Mouse (Mus musculus) urinary bladder, postnatal 14 days (tissue): ENCODE data around the gene Fam241b.
"Not testable (repeated sequence)": the region's sequence is repeated elsewhere in the genome, so short reads cannot be mapped to it uniquely, and the experiment has no call there.

ENCODE experiments used
- DNase-seq: peaks from one replicate; pipeline ENCODE4 v3.0.0; 2021; ENCODE audit warnings: low spot score

Fam241b gene

DNA sequence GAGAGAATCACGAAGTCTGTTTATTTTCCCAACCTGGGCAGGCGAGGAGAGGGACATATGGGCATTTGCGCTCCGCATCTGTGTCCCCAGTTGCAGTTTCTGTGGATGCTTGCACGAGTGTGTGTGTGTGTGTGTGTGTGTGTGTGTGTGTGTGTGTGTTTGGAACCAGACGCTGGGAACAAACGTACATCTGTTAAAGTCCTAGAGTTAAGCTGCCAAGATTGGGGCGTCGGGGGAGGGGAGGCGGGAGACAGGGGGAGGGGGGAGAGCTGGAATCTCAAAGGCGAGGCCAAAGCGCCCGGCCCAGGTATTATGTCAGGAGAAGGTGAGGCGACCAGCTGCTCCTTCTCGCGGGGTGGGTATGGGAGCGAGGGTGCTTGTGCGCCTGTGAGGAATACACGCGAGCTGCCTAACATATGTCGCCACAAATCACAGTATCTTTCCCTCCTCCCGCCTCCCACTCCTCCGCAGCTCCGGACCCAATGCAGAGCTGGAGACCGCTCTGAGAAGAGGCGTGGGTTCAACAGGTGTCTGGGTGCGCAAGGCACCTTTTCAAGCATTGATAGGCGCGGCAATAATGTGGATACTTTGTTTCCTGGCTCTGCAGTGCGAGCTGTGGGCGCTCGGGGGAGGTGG, 15.3 kb downstream of the Fam241b start:
- no peak for DNase-seq

DNA sequence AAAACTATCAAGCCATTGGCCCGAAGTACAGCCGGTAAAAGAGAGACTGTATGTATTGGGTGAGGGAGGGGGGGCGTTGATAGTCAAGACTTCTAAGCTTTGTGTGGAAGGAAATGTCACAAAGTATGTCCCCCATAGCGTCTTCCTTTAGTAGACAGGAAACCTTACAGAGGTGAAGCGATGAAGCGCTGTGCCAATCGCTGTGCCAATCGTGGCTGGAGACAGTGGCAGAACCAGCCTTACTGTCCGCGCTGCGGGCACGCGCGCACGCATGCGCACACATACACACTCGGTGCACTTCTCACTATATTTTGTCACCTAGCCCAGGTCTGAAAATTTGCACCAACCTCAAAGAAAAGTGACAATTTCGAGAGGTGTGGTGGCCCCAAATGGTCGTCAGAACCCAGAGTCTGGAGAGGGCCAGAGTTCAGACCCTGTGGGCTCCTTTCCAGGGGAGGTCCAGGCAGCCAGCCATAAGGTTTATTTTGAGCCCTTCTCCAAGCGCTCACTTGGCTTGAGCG, 15.9 kb downstream of the Fam241b start:
- DNase-seq = no peak

DNA sequence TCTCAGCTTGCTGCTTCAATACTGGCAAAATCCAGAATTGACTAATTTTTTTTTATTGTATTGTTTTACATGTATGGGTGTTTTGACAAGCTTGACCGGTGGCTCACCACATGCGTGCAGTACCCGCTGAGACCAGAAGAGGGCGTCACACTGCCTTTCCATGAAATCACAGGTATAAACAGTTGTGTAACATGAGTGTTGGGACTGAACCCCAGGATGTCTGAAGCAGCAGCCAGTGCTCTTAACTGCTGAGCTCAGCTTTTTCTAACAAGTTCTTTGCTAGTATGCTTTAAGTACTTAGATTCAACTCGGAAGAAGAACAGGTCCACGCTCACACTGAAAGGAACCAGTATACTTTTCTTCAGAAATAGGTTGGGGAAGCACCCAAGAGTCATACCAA, 16.6 kb downstream of the Fam241b start:
- DNase-seq = no peak

DNA sequence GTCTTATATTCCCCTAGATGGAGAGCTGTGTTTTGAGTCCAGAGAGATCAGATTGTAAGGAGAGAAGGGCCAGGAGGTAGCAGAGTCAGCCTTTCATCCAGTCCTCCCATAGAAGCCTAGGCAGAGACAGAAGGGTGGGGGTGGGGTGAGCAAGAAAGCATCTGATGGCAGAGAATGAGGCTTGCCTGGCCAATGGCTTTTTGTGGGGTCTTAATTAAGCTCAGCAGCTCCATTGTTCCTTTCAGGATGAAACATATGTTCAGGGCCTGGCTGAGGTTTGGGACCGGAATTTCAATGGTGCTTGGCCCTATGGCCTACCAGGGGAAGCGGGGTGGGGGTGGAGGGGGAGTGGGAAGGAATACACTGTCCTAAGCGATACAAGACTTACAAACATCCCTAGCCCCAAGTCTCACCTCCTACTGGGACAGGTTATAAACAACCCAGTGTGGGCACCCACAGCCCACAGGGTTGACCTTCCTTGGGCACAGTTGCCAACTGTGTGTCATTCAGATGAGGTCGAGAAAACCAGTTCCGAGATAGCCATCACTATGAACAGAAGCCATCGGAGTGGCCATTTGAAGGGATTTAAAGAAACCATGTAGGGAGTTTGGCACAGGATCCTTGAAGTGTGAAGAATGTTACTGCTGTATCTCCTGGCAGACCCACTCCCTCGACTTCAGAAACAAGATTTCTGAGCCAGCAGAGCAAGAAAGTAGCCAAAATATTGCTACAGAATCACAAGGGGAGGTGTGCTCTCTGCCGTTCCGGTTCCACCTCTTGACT, 29.7 kb downstream of the Fam241b start:
- no peak for DNase-seq

DNA sequence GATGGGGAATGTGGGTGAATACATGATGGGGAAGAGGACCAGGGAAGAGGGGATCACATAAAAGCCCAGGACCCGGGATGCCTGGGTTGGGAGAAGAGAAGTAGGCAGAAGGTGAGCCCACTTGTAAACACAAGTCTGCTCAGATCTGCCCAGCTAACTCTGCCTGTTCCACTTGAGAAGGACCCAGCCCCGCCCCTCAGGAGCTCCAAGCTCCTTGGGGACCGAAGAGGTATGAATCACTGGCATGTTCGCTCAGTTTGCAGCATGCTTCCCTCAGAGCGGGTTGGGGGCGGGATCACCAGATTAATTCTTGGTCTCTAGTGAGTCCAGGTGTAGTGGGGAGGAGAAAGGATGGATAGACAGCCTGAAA, 32.5 kb downstream of the Fam241b start:
- DNase-seq = peak; percentile 26

DNA sequence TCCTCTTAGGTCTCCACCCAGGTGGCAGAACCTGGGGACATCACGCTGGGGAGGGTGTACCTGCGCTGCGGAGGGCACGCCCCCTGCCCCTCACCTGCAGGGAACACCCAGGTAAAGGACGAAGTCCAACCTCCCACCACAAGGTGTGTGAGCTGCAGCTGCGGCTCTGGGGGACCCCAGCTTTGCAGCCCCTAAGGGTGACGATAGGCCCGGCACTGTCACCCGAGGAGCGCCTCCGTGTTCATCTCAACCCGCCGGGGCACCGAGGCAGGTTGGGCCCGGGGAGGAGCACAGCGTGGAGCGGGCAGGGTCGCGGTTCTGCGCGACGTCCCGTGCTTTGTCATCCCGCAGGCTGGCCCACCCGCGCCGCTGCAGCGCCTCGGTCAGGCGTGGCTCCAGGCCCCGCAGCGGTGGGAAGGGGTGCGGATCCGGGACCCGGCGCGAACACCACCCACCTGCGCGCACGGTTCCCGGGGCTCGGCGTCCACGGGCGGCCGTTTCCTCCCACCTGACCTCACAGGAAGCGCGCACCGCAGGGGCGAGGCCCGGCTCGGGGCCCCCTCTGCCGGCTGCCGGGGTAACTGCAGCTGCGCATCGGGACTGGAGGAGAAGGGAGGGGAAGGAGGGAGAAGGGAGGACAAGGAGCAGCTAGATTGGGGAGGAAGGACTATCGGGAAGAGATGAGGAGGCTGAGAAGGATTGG, 33.1 kb downstream of the Fam241b start:
- DNase-seq = peak; percentile 89

DNA sequence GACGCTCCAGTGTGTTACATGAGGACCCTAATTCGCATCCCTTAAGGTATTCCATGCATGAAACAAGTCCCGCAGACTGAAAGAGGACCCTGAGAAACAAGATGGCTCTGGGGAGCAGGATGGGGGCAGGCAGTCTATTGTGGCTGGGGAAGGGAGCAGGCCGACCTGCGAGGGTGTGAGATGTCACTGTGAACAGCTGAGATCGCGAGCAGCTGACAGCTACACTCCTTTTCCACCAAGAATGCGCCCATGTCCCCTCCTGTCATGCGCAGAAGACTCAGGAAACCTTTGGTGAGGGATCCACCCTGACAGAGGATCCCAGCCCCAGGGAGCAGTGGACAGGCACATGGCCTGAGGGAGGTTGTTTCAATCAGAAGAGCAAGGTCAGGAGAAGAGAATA, 36.7 kb downstream of the Fam241b start:
- DNase-seq = no peak

DNA sequence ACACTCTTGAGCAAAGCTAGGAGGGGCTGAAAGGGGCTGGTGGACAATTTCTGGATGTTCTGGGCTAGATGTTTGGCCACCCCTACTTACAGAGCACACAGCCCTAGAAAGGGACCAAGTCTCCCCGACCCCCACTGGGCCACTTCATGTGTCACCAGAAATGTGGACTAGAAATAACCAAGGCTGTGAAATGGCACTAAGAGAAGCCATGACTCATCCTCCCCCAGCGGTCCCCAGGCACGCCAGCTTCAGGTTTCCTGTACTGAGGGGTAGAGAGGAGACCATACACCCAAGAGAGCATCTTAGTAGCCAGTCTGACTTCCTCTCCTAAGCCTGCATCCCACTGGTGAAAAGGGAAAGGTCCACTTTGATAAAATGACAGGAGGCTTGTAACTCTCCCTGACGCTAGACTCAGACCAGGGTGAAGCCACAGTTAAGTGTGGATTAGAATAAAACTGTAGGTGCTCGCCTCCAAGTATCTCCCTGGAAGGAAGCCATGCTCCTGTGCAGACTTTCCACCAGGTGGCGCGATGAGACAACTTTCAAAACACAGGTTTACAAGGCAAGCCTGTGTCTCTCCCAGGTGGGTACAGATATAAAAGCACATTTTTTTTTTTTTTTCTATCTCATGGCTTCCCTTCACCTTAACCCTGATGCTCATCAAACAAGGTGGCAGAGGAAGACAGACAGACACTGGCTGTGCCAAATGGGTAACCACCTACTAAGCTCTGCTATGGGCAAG, 38.7 kb downstream of the Fam241b start:
- DNase-seq = peak; percentile 68

DNA sequence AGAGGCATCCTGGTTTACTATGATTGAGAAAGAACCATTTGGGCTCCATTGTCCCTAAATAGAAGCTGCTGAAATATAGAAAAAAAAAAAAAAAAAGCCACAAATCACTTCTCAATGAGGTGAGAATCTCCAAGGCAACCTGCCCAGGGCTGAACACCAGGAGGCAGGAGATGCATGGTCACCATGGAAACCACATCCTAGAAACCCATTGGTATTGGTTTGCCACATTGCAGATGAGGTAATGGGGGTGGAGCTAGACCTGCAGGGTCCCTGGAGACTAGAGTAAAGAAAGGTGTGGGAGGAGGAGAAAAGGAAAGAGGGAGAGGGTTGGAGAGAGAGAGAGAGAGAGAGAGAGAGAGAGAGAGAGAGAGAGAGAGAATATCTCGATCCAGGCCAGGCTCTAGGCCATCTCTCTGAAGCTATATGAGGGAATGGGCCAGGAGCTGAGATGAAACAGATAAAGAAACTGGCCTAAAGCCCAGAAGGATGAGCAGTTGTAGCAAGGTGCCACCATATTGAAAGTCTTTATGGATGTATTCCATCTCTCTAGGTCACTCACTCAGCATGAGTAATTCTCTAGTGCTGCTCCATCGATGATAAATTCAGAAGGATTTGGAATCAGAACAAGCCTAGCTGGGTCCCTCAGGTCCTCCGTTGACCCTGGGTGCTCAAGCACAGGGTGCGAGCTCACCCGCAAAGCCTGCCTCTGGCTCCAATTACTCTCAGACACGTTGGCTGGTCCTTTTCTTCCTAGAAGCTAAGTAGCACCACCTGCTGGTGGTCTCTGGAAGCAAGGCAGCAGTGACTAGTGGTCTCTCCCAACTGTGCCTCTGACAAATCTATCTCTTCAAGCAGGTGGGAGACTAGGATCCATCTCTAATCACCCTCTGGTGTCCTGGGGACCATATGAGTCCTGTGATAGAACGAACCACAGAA, 41.9 kb downstream of the Fam241b start:
- DNase-seq = peak; percentile 74

DNA sequence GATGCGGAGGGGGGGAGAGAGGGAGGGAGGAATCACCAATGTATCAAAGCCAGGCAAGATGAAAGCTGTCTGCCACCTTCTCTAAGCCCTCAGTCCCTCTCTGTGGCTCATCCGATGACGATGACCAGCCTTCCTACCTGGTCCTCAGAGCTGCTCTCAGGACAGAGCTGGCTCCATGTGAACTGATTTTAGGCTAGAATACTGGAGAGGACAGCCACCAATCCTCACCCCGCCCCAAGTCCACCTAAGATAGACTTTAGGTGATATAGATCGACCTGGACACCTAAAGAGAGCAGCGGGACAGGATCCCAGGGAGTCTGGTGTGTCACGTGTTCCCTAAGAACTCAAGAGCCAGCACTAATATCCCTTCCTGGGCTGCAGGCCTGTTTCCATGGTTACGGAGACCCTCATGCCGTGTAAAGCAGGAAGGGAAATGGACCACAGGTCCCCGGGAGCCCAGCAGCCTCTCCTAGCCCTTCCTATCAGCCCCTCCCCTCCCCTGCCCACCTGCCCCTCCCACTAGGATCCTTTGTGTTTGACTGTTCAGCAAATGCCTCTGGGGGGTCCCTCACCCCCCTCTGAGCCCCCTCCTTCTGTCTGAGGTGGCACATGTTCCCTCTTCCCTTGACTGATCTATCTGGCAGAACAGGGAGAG, 43.8 kb downstream of the Fam241b start:
- DNase-seq = no peak

DNA sequence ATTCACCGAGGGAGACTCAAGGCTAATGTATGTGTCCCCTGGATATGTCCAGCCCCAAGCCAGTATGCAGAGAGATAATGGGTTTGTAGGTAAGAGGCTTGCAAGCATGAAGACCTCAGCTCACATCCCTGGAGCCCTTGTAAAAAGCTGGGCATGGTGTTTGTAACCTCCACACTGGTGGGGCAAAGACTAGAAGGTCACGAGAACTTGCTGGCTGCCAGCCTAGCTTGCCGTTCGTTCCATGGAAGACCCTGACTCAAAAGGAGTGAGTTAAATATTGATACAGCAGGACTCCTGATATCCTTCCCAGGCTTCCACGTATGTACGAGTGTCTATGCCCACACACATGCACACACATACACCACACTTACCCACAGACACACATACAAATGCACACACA, 49.3 kb downstream of the Fam241b start:
- no peak for DNase-seq

DNA sequence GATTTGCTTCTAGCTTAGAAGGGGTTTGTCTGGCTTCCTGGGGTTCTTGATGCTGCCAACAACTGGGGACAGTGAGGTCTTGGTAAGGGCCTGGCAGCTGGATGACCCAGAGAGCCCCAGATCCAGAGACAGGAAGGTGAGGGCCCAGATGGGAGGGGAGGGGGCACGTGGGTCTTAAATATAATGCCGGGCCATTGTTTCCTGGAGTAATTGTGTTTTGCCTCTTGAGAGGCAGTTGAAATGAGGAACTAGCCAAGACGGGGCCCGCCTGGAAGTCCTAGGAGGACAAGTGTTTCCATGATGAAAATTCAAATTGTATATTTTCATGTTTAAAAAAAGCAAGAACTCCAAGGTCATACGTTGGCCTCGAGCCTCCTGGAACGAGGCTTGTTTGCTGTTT, 49.8 kb downstream of the Fam241b start:
- no peak for DNase-seq

DNA sequence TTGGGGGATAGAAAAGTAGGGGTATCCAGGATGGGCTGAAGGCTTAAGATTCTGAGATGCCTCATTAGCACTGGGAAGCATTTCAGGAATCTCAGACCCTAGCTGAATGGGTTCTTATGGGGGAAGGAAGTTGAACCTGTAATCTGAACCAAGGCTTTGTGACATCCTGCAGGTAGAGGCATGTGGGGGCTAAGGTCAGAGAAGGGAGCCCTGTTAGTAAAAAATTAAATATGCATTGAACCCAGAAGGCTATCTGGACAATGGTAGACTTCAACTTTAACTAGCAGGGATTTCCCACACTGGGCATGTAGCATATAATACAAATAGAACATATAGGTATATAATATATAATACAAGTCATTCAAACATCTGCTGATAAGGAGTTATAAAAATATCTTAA, 54.2 kb downstream of the Fam241b start:
- no peak for DNase-seq

DNA sequence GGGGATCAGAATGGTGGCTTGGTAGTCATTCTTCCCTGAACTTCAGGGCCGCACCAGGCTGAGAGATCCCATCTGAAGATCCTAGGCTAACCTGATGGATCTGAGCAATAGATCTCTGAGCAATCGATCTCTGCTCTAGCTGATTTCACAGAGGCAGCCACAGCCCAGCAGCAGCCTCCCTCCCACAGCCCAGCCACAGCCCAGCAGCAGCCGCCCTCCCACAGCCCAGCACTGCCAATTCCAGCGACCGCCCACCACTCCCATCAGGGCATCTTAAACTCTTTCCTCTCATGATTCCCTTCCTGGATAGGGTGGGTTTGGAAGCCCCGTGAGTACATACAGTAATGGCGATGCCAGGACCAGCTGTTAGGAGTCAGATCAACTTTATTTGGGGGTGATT, 54.6 kb downstream of the Fam241b start:
- no peak for DNase-seq

DNA sequence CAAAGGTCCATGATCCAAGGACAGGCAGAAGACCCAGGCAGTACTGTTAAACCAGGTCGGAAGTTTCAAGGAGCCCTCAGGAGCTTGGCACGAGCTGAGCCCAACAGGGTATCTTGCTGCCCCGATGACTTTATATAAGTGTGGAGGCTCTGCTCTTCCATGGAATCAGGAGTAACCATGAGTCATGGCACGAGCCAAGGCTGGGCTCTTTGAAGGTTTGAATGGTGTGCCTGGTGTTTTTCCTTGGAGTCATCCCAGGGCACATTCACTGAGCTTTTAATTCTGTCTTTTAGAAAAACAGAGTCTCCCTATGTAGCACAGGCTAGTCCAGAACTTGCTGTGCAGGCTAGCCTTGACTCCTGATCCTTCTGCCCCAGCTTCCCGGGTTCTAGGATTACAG, 55.3 kb downstream of the Fam241b start:
- no peak for DNase-seq

DNA sequence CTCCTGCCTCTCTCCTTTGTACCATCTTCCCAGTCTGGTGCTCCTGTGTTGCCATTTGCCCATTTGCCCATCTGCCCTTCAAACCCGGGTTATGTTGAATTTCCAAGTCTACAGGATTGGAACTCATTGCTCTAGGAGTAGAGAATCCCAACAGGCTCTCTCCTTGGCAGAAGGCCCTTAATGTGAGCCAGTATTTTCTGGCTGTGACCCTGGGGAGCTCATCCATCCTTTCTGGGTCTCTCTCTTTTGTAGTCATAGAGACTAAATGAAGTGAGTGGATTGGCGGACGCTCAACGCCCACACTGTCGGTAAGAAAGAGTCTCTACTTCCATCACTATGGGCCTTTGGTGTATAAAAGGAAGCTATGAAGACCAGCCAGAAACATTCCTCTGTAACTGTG, 56.9 kb downstream of the Fam241b start:
- DNase-seq = no peak

DNA sequence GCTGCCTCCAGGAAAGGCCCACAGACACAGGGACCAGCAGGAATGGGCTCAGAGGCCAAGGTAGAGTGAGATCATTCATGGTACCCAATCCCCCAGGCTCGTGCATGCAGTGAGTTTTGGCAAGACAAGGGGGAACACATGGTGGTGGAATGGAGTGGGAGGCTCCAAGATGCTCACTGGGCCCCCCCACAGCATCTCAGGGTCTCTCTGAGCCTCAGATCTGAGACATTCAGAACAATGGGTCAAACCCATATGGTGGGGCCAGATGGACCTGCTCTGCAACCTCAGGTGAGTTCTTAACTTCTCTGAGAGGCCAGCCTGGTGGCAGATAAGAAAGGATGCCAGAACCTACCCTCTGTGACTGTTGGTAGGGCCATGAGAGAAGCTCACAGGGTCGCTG, 57.7 kb downstream of the Fam241b start:
- no peak for DNase-seq

DNA sequence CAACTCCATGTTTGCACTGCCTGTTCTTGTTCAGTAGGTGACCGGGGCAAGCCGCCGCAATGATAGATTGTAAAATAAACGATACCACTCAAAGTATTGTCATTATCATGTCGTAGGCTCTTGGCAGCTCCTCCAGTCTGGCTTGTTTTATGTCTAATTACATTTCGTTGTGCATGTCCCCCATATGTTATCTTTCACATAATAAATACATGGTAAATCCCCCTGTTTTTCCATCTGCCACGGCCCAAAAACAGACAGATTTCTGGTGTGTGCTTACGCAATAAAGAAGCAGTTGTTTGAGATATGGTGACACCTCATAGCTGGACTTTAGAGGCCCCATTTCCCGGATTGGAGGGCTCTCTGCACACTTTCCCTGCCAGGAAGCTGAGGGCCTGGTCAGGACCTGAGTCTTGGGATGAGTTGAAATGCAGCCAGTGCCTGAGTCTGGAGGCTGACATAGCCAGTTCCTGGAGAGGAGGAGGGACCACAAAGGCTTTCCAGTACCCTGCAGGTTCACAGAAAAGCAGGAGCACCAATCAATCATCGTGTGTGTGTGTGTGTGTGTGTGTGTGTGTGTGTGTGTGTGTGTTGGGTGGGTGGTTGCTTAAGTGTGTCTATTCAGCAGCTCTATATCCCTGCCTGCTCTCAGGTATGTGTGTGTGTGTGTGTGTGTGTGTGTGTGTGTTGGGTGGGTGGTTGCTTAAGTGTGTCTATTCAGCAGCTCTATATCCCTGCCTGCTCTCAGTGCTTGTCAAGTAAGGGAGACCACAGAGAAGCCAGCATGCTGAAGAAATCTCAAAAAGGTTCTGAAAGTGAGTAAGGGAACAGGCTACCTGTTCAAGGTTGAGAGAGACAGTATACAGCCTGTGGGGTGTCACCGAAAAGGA, 67.2 kb downstream of the Fam241b start:
- no peak for DNase-seq

DNA sequence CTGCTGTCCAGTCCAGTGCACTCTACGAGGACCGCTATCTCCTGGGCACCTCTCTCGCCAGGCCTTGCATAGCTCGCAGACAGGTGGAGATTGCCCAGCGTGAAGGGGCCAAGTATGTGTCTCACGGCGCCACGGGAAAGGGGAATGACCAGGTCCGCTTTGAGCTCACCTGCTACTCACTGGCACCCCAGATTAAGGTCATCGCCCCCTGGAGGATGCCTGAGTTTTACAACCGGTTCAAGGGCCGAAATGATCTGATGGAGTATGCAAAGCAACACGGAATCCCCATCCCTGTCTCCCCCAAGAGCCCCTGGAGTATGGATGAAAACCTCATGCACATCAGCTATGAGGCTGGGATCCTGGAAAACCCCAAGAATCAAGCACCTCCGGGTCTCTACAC, 72.4 kb downstream of the Fam241b start:
- DNase-seq = not testable (repeated sequence)

DNA sequence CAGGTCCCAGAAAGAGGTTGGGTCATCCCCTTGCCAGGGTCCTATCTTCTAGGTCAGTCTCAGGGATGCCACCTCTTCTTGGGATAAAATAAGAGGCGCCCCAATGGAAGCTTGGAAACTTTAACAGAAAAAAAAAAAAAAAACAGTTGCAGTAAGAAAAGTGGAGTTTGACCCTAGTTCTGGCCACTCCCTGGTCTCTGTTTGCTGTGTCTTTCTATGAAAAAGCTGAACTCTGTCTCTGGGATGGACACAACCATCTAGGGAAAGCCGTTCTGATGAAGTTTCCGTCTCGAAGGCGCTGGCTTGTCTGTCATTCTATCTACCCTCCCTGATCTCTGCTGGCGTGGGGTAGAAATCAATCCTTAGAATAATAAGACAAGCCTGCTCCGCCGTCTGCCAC, 73.1 kb downstream of the Fam241b start:
- DNase-seq = no peak
